Mouse (Mus musculus): ENCODE measurements around the gene Zfp704. TPM values are rescaled to one million over a fixed set of nuclear protein-coding genes. Genes with fewer than 3 reads are reported as not detected.

Gene Zfp704
- polyA plus RNA-seq, 1 experiment from 2014 or later = 12.9 TPM

GRCm38 (mm10) chr3:9593832-9594231 is 16.1 kb downstream of the Zfp704 start:
- Histone ChIP-seq H3K27me3 (no peaks in the 10 kb centered on the region), H3K36me3 (no peaks in the 10 kb centered on the region), H3K4me2 (no peak overlapping the region), H3K9ac (no peak overlapping the region), H3K9me3 (no peaks in the 10 kb centered on the region), H3K4me3 (no peak overlapping the region), H3K4me1 (replicated peaks) (no peaks in the 10 kb centered on the region), H3K27ac (replicated peaks) (no peak overlapping the region)
- WGBS = 80% methylated on average over 2 of the region's 2 CpGs
- no peak for ATAC-seq (ENCODE audit: low FRiP score, low read depth)

- Histone ChIP-seq H3K27me3 (no peaks in the 10 kb centered on the region), H3K27ac (replicated peaks) (no peak overlapping the region), H3K4me3 (no peak overlapping the region), H3K9me3 (no peaks in the 10 kb centered on the region), H3K4me1 (replicated peaks) (no peaks in the 10 kb centered on the region), H3K4me2 (no peak overlapping the region), H3K36me3 (no peaks in the 10 kb centered on the region), H3K9ac (no peak overlapping the region)
- ATAC-seq (ENCODE audit: low FRiP score, low read depth) = no peak
- WGBS = 95% methylated on average over 8 of the region's 8 CpGs
Measured at GRCm38 (mm10) chr3:9591416-9592110, 18.3 kb downstream of the Zfp704 start.

- Histone ChIP-seq H3K4me3 (no peak overlapping the region), H3K4me2 (no peak overlapping the region), H3K4me1 (replicated peaks) (0 out of 2 replicates have a peak, but pooled peaks cover 6% of the 10 kb centered on the region), H3K36me3 (no peaks in the 10 kb centered on the region), H3K27me3 (no peaks in the 10 kb centered on the region), H3K27ac (replicated peaks) (no peak overlapping the region), H3K9me3 (no peaks in the 10 kb centered on the region), H3K9ac (no peak overlapping the region)
- no peak for ATAC-seq (ENCODE audit: low FRiP score, low read depth)
- 88% methylated on average over 4 of the region's 4 CpGs for WGBS
Measured at GRCm38 (mm10) chr3:9588635-9589034, 21.2 kb downstream of the Zfp704 start.

GRCm38 (mm10) chr3:9587304-9587703 is 22.6 kb downstream of the Zfp704 start:
- Histone ChIP-seq H3K36me3 (no peaks in the 10 kb centered on the region), H3K9ac (no peak overlapping the region), H3K4me2 (no peak overlapping the region), H3K27me3 (no peaks in the 10 kb centered on the region), H3K4me1 (replicated peaks) (0 out of 2 replicates have a peak, but pooled peaks cover 6% of the 10 kb centered on the region), H3K4me3 (no peak overlapping the region), H3K9me3 (no peaks in the 10 kb centered on the region), H3K27ac (replicated peaks) (no peak overlapping the region)
- no peak for ATAC-seq (ENCODE audit: low FRiP score, low read depth)
- 97% methylated on average over 7 of the region's 7 CpGs for WGBS

- H3K9ac ChIP-seq = no peak overlapping the region
- H3K4me3 ChIP-seq = no peak overlapping the region
- H3K27me3 ChIP-seq = no peaks in the 10 kb centered on the region
- ATAC-seq (ENCODE audit: low FRiP score, low read depth) = no peak
- no peak overlapping the region for H3K27ac ChIP-seq (replicated peaks)
- 87% methylated on average over 2 of the region's 2 CpGs for WGBS
- no peaks in the 10 kb centered on the region for H3K36me3 ChIP-seq
- H3K4me2 ChIP-seq = no peak overlapping the region
- H3K9me3 ChIP-seq = no peaks in the 10 kb centered on the region
- peaks cover 17% of the 10 kb centered on the region; the same call in 1 of the 2 replicates for H3K4me1 ChIP-seq (replicated peaks)
Measured at GRCm38 (mm10) chr3:9583516-9583915, 26.4 kb downstream of the Zfp704 start.

- Histone ChIP-seq H3K36me3 (no peaks in the 10 kb centered on the region), H3K9ac (no peak overlapping the region), H3K4me2 (no peak overlapping the region), H3K27me3 (no peaks in the 10 kb centered on the region), H3K4me1 (replicated peaks) (peaks cover 17% of the 10 kb centered on the region; the same call in 1 of the 2 replicates), H3K4me3 (no peak overlapping the region), H3K27ac (replicated peaks) (no peak overlapping the region), H3K9me3 (no peaks in the 10 kb centered on the region)
- WGBS = 95% methylated on average over 14 of the region's 14 CpGs
- no peak for ATAC-seq (ENCODE audit: low FRiP score, low read depth)
Measured at GRCm38 (mm10) chr3:9580952-9581798, 28.7 kb downstream of the Zfp704 start.

- WGBS = 61% methylated on average over 3 of the region's 3 CpGs
- ATAC-seq (ENCODE audit: low FRiP score, low read depth) = no peak
- H3K9me3 ChIP-seq = no peaks in the 10 kb centered on the region
Measured at GRCm38 (mm10) chr3:9580102-9580501, 29.8 kb downstream of the Zfp704 start.

GRCm38 (mm10) chr3:9579028-9579643 is 30.7 kb downstream of the Zfp704 start:
- WGBS = 61% methylated on average over 4 of the region's 4 CpGs
- Histone ChIP-seq H3K4me3 (no peak overlapping the region), H3K4me2 (no peak overlapping the region)

More at GRCm38 (mm10) chr3:9580102-9580501, 29.8 kb downstream of the Zfp704 start:
- H3K4me1 ChIP-seq (replicated peaks) = peaks cover 19% of the 10 kb centered on the region; the same call in 1 of the 2 replicates
- H3K9ac ChIP-seq = no peak overlapping the region
- H3K27ac ChIP-seq (replicated peaks) = no peak overlapping the region
- H3K27me3 ChIP-seq = no peaks in the 10 kb centered on the region
- H3K4me3 ChIP-seq = no peak overlapping the region
- H3K4me2 ChIP-seq = no peak overlapping the region
- no peaks in the 10 kb centered on the region for H3K36me3 ChIP-seq

GRCm38 (mm10) chr3:9576872-9577271 is 33.0 kb downstream of the Zfp704 start:
- Histone ChIP-seq H3K9ac (no peak overlapping the region), H3K27me3 (no peaks in the 10 kb centered on the region), H3K9me3 (no peaks in the 10 kb centered on the region), H3K27ac (replicated peaks) (no peak overlapping the region), H3K36me3 (no peaks in the 10 kb centered on the region), H3K4me1 (replicated peaks) (peaks cover 24% of the 10 kb centered on the region; the same call in 1 of the 2 replicates), H3K4me3 (no peak overlapping the region), H3K4me2 (no peak overlapping the region)
- no peak for ATAC-seq (ENCODE audit: low FRiP score, low read depth)
- WGBS = 87% methylated on average over 4 of the region's 4 CpGs

More at GRCm38 (mm10) chr3:9579028-9579643, 30.7 kb downstream of the Zfp704 start:
- Histone ChIP-seq H3K9ac (no peak overlapping the region), H3K36me3 (no peaks in the 10 kb centered on the region), H3K9me3 (no peaks in the 10 kb centered on the region), H3K27me3 (no peaks in the 10 kb centered on the region), H3K4me1 (replicated peaks) (peaks cover 24% of the 10 kb centered on the region; the same call in 1 of the 2 replicates), H3K27ac (replicated peaks) (no peak overlapping the region)
- no peak for ATAC-seq (ENCODE audit: low FRiP score, low read depth)

- Histone ChIP-seq H3K9ac (no peak overlapping the region), H3K27me3 (no peaks in the 10 kb centered on the region), H3K4me1 (replicated peaks) (peaks cover 21% of the 10 kb centered on the region; the same call in 1 of the 2 replicates), H3K36me3 (no peaks in the 10 kb centered on the region), H3K9me3 (no peaks in the 10 kb centered on the region), H3K4me3 (no peak overlapping the region), H3K27ac (replicated peaks) (no peak overlapping the region), H3K4me2 (no peak overlapping the region)
- ATAC-seq (ENCODE audit: low FRiP score, low read depth) = 0 out of 2 replicates have a peak, but pooled peaks have one; percentile 51
- 62% methylated on average over 8 of the region's 8 CpGs for WGBS
Measured at GRCm38 (mm10) chr3:9574305-9574704, 35.6 kb downstream of the Zfp704 start.

GRCm38 (mm10) chr3:9573581-9573980 is 36.3 kb downstream of the Zfp704 start:
- H3K4me3 ChIP-seq = no peak overlapping the region
- H3K9me3 ChIP-seq = no peaks in the 10 kb centered on the region
- H3K4me1 ChIP-seq (replicated peaks) = peaks cover 17% of the 10 kb centered on the region; the same call in 1 of the 2 replicates
- WGBS = 54% methylated on average over 6 of the region's 6 CpGs
- H3K4me2 ChIP-seq = no peak overlapping the region
- no peaks in the 10 kb centered on the region for H3K36me3 ChIP-seq
- H3K27me3 ChIP-seq = no peaks in the 10 kb centered on the region
- no peak for ATAC-seq (ENCODE audit: low FRiP score, low read depth)
- no peak overlapping the region for H3K9ac ChIP-seq
- H3K27ac ChIP-seq (replicated peaks) = no peak overlapping the region

- Histone ChIP-seq H3K9ac (no peak overlapping the region), H3K4me2 (no peak overlapping the region), H3K9me3 (no peaks in the 10 kb centered on the region), H3K27me3 (no peaks in the 10 kb centered on the region), H3K36me3 (no peaks in the 10 kb centered on the region), H3K4me1 (replicated peaks) (peaks cover 28% of the 10 kb centered on the region; the same call in 1 of the 2 replicates), H3K4me3 (no peak overlapping the region), H3K27ac (replicated peaks) (no peak overlapping the region)
- no peak for ATAC-seq (ENCODE audit: low FRiP score, low read depth)
- 86% methylated on average over 8 of the region's 8 CpGs for WGBS
Measured at GRCm38 (mm10) chr3:9572261-9572660, 37.6 kb downstream of the Zfp704 start.
